Mouse (Mus musculus): Measurements from ENCODE around the gene Fmod. TPM values are rescaled to one million over a fixed set of nuclear protein-coding genes. Genes with fewer than 3 reads are reported as not detected.

Gene Fmod
- 8.7 and 8.8 TPM in 2 replicates for polyA plus RNA-seq (2015; fragmentation: Nextera tagmentation; extraction: Ambion mirVana)

GRCm38 (mm10) chr1:134037172-134037571, at the start of gene Fmod:
Gene Fmod, plus strand, starts transcription at chr1:134037254.
- H3K36me3 ChIP-seq (ENCODE audit: control insufficient read depth, insufficient read depth, low read length): no peaks in the 10 kb centered on the region
- peak within 1 kb of the TSS; percentile 10; the same call in 1 of the 2 replicates for H3K4me2 ChIP-seq (ENCODE audit: low read depth, low read length)
- no peak within 1 kb of the TSS for H3K9ac ChIP-seq (ENCODE audit: low read depth, low read length)
- H3K27me3 ChIP-seq (replicated peaks; ENCODE audit: control insufficient read depth, insufficient read depth, low read length): no peaks in the 10 kb centered on the region
- peaks cover 10% of the 10 kb centered on the region; the same call in 1 of the 2 replicates for H3K4me1 ChIP-seq (ENCODE audit: control insufficient read depth, insufficient read depth, low read length)
- no peak within 1 kb of the TSS for H3K4me3 ChIP-seq (ENCODE audit: low read length)
- 18% methylated on average over 9 of the region's 9 CpGs for WGBS
- 0 out of 2 replicates have a peak, but pooled peaks have one; percentile 58 for ATAC-seq
- no peaks in the 10 kb centered on the region for H3K9me3 ChIP-seq (ENCODE audit: control insufficient read depth, low read length)
- peak within 1 kb of the TSS; percentile 21; the same call in 1 of the 2 replicates for H3K27ac ChIP-seq (ENCODE audit: low read length)

DNA sequence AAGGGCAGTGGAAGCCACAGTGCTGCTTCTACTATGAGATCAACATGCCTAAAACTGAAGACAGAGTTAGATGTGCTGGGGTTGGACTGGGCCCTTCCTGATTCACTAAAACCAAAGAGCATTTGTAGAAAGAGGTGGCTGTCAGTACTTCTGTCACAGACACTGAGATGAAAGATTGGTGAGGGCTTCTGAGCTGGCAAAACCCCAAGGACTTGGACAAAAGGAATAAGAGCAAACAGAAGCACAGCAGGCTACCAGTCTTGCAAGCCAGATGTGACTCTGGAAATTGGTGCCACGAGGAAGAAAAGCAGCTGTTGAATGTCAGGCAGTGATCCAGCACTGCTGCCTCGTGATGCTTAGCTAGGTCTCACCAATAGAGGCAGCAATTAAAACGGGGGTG, 48.2 kb upstream of the Fmod start:
- ATAC-seq: no peak
- no peak overlapping the region for H3K9ac ChIP-seq (ENCODE audit: low read depth, low read length)
- H3K27me3 ChIP-seq (replicated peaks; ENCODE audit: control insufficient read depth, insufficient read depth, low read length): no peaks in the 10 kb centered on the region
- no peak overlapping the region for H3K4me3 ChIP-seq (ENCODE audit: low read length)
- no peaks in the 10 kb centered on the region for H3K9me3 ChIP-seq (ENCODE audit: control insufficient read depth, low read length)
- 19% methylated on average over 3 of the region's 3 CpGs for WGBS
- H3K36me3 ChIP-seq (ENCODE audit: control insufficient read depth, insufficient read depth, low read length): no peaks in the 10 kb centered on the region
- no peak overlapping the region for H3K27ac ChIP-seq (ENCODE audit: low read length)
- 0 out of 2 replicates have a peak, but pooled peaks cover 5% of the 10 kb centered on the region for H3K4me1 ChIP-seq (ENCODE audit: control insufficient read depth, insufficient read depth, low read length)
- H3K4me2 ChIP-seq (ENCODE audit: low read depth, low read length): no peak overlapping the region

- no peak overlapping the region for H3K9ac ChIP-seq (ENCODE audit: low read depth, low read length)
- H3K27ac ChIP-seq (ENCODE audit: low read length): no peak overlapping the region
- H3K4me2 ChIP-seq (ENCODE audit: low read depth, low read length): no peak overlapping the region
- no peak for ATAC-seq
- H3K9me3 ChIP-seq (ENCODE audit: control insufficient read depth, low read length): no peaks in the 10 kb centered on the region
- 48% methylated on average over 8 of the region's 8 CpGs for WGBS
- H3K36me3 ChIP-seq (ENCODE audit: control insufficient read depth, insufficient read depth, low read length): no peaks in the 10 kb centered on the region
- H3K4me1 ChIP-seq (ENCODE audit: control insufficient read depth, insufficient read depth, low read length): 0 out of 2 replicates have a peak, but pooled peaks cover 5% of the 10 kb centered on the region
- no peak overlapping the region for H3K4me3 ChIP-seq (ENCODE audit: low read length)
- H3K27me3 ChIP-seq (replicated peaks; ENCODE audit: control insufficient read depth, insufficient read depth, low read length): no peaks in the 10 kb centered on the region
These were observed 45.8 kb upstream of the Fmod start for GRCm38 (mm10) chr1:133991277-133991676.

DNA sequence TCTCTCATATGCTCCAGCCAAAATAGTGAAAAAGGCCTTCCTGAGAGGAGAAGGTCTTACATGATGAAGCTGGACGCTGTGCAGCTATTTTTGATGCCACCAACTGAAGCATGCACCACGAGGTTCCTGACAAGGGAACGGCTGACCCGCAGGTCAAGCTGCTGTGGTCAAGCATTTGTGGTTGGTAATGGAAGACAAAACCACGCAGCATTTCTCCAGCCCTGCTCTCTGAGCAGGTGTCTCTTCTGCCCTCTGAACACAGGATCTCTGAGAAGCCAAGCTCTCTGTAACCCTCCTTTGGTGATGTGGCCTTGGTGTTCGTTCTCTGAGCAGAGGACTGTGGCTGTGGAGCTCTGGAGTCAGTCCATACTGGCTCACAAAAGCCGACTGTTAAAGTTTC, 31.6 kb upstream of the Fmod start:
- H3K9ac ChIP-seq (ENCODE audit: low read depth, low read length): no peak overlapping the region
- 66% methylated on average over 7 of the region's 7 CpGs for WGBS

GRCm38 (mm10) chr1:134006105-134006764, 30.8 kb upstream of the Fmod start:
- 44% methylated on average over 11 of the region's 11 CpGs for WGBS
- Histone ChIP-seq H3K4me3 (ENCODE audit: low read length) (no peak overlapping the region), H3K9ac (ENCODE audit: low read depth, low read length) (no peak overlapping the region), H3K27me3 (replicated peaks; ENCODE audit: control insufficient read depth, insufficient read depth, low read length) (no peaks in the 10 kb centered on the region), H3K27ac (ENCODE audit: low read length) (peak overlapping the region; percentile 10; the same call in 1 of the 2 replicates), H3K4me1 (ENCODE audit: control insufficient read depth, insufficient read depth, low read length) (0 out of 2 replicates have a peak, but pooled peaks cover 4% of the 10 kb centered on the region), H3K9me3 (ENCODE audit: control insufficient read depth, low read length) (no peaks in the 10 kb centered on the region), H3K4me2 (ENCODE audit: low read depth, low read length) (no peak overlapping the region), H3K36me3 (ENCODE audit: control insufficient read depth, insufficient read depth, low read length) (no peaks in the 10 kb centered on the region)
- peak; percentile 83 for ATAC-seq

More for the DNA sequence above, 31.6 kb upstream of the Fmod start:
- Histone ChIP-seq H3K4me3 (ENCODE audit: low read length) (no peak overlapping the region), H3K4me2 (ENCODE audit: low read depth, low read length) (no peak overlapping the region), H3K27me3 (replicated peaks; ENCODE audit: control insufficient read depth, insufficient read depth, low read length) (no peaks in the 10 kb centered on the region), H3K9me3 (ENCODE audit: control insufficient read depth, low read length) (no peaks in the 10 kb centered on the region), H3K36me3 (ENCODE audit: control insufficient read depth, insufficient read depth, low read length) (no peaks in the 10 kb centered on the region), H3K27ac (ENCODE audit: low read length) (no peak overlapping the region), H3K4me1 (ENCODE audit: control insufficient read depth, insufficient read depth, low read length) (0 out of 2 replicates have a peak, but pooled peaks cover 4% of the 10 kb centered on the region)
- no peak for ATAC-seq

DNA sequence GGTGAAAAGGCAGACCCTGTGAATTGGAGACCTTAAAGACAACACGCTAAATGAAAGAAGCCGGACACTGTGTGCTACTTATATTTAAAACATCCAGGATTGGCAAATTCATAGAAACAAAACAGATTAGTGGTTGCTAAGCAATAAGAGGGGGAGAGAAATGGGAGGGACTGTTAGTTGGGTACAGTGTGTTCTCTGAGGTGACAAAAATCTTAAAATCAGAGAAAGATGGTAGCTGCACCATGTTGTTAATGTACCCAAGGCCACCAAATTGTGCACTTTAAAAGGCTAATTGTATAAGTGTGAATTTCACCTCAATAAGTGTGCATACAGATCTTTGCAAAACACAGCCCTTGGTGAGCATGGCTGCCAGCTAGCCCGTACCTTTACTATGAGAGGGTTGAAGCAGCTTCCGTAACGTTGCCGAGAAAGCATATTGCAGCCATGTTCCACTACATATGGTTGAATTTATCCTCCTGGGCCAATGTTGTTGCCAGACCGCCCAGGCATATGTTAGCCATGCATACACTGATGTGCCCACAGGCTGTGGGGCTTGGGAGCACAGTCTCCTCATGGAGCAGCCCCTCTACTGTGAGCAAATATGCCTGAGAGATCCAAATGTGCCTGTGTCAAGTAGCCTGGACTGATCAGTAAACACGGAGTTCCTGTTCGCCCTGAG, 12.6 kb upstream of the Fmod start:
- Histone ChIP-seq H3K4me2 (ENCODE audit: low read depth, low read length) (no peak overlapping the region), H3K4me1 (ENCODE audit: control insufficient read depth, insufficient read depth, low read length) (peaks cover 6% of the 10 kb centered on the region; the same call in 1 of the 2 replicates), H3K27ac (ENCODE audit: low read length) (no peak overlapping the region), H3K36me3 (ENCODE audit: control insufficient read depth, insufficient read depth, low read length) (no peaks in the 10 kb centered on the region), H3K27me3 (replicated peaks; ENCODE audit: control insufficient read depth, insufficient read depth, low read length) (no peaks in the 10 kb centered on the region), H3K4me3 (ENCODE audit: low read length) (no peak overlapping the region), H3K9ac (ENCODE audit: low read depth, low read length) (no peak overlapping the region), H3K9me3 (ENCODE audit: control insufficient read depth, low read length) (no peaks in the 10 kb centered on the region)
- 82% methylated on average over 9 of the region's 9 CpGs for WGBS
- no peak for ATAC-seq

DNA sequence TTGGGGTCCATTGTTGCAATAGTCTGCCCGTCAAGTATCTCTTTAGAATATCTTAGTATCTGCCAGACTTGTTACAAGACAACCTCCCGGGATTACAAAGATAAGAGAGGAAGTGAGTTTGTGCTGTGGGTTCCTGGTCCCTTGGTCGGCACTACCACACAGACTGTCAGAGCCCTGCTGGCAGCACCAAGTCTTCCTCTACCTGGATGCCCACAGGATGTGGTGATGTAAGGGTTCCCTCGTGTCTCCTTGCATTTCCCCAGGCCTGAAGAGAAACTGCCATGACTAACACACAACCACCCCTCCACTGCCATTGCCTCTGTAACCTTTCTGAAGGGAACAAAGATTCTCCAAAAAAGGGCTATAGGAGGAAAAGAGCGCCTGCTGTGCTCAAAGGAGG, 11.1 kb upstream of the Fmod start:
- H3K27ac ChIP-seq (ENCODE audit: low read length): no peak overlapping the region
- no peak overlapping the region for H3K9ac ChIP-seq (ENCODE audit: low read depth, low read length)
- H3K9me3 ChIP-seq (ENCODE audit: control insufficient read depth, low read length): no peaks in the 10 kb centered on the region
- no peaks in the 10 kb centered on the region for H3K27me3 ChIP-seq (replicated peaks; ENCODE audit: control insufficient read depth, insufficient read depth, low read length)
- H3K36me3 ChIP-seq (ENCODE audit: control insufficient read depth, insufficient read depth, low read length): no peaks in the 10 kb centered on the region
- peaks cover 6% of the 10 kb centered on the region; the same call in 1 of the 2 replicates for H3K4me1 ChIP-seq (ENCODE audit: control insufficient read depth, insufficient read depth, low read length)
- no peak overlapping the region for H3K4me3 ChIP-seq (ENCODE audit: low read length)
- H3K4me2 ChIP-seq (ENCODE audit: low read depth, low read length): no peak overlapping the region
- 68% methylated on average over 5 of the region's 5 CpGs for WGBS
- ATAC-seq: no peak

- Histone ChIP-seq H3K4me3 (ENCODE audit: low read length) (no peak overlapping the region), H3K4me1 (ENCODE audit: control insufficient read depth, insufficient read depth, low read length) (peaks cover 6% of the 10 kb centered on the region; the same call in 1 of the 2 replicates), H3K9ac (ENCODE audit: low read depth, low read length) (no peak overlapping the region), H3K36me3 (ENCODE audit: control insufficient read depth, insufficient read depth, low read length) (no peaks in the 10 kb centered on the region), H3K4me2 (ENCODE audit: low read depth, low read length) (no peak overlapping the region), H3K27me3 (replicated peaks; ENCODE audit: control insufficient read depth, insufficient read depth, low read length) (no peaks in the 10 kb centered on the region), H3K27ac (ENCODE audit: low read length) (no peak overlapping the region), H3K9me3 (ENCODE audit: control insufficient read depth, low read length) (no peaks in the 10 kb centered on the region)
- 81% methylated on average over 9 of the region's 9 CpGs for WGBS
- ATAC-seq: no peak
These were observed 10.3 kb upstream of the Fmod start for GRCm38 (mm10) chr1:134026741-134027140.

- Histone ChIP-seq H3K4me1 (ENCODE audit: control insufficient read depth, insufficient read depth, low read length) (peaks cover 6% of the 10 kb centered on the region; the same call in 1 of the 2 replicates), H3K27me3 (replicated peaks; ENCODE audit: control insufficient read depth, insufficient read depth, low read length) (no peaks in the 10 kb centered on the region), H3K27ac (ENCODE audit: low read length) (no peak overlapping the region), H3K36me3 (ENCODE audit: control insufficient read depth, insufficient read depth, low read length) (no peaks in the 10 kb centered on the region), H3K9me3 (ENCODE audit: control insufficient read depth, low read length) (no peaks in the 10 kb centered on the region), H3K9ac (ENCODE audit: low read depth, low read length) (no peak overlapping the region), H3K4me3 (ENCODE audit: low read length) (no peak overlapping the region), H3K4me2 (ENCODE audit: low read depth, low read length) (no peak overlapping the region)
- no peak for ATAC-seq
- 61% methylated on average over 14 of the region's 14 CpGs for whole genome bisulfite sequencing
These were observed 8.8 kb upstream of the Fmod start for GRCm38 (mm10) chr1:134028161-134028846.
